Comparison of ENCODE assay signal across 8 mouse cellular contexts in genomic region chr14:31493901-31494300, GRCm38 (mm10). TPM values are rescaled to one million over a fixed set of nuclear protein-coding genes. Genes with fewer than 3 reads are reported as not detected.
A peak's percentile ranks its signal among the peaks of the same experiment; 100 is the strongest.
DNase-seq lines count a peak whose midpoint lies in the region; ATAC-seq and TF ChIP-seq lines count a peak whose summit lies in the region.

No protein-coding gene starts in this region.

- H3K4me3 ChIP-seq in liver, adult 2 months (ENCODE audit: insufficient read depth, low read depth, low read length) = peak overlapping the region; percentile 92
- peak overlapping the region; percentile 94 for H3K4me3 ChIP-seq in brown adipose tissue, adult 24 weeks (ENCODE audit: insufficient read depth, low read depth, low read length)
- peak overlapping the region; percentile 67 for H3K4me3 ChIP-seq in intestine, embryonic 16.5 days (ENCODE audit: low read length)
- H3K4me3 ChIP-seq in neural tube, embryonic 15.5 days (replicated peaks) = peak overlapping the region; percentile 77

- ATAC-seq in intestine, embryonic 16.5 days = no peak
- ATAC-seq in neural tube, embryonic 15.5 days (ENCODE audit: low FRiP score) = no peak

- no peaks in the 10 kb centered on the region for H3K27me3 ChIP-seq in liver, adult 2 months (ENCODE audit: control insufficient read depth, insufficient read depth, low read length)
- H3K27me3 ChIP-seq in intestine, embryonic 16.5 days (replicated peaks; ENCODE audit: control insufficient read depth, insufficient read depth, low read length) = no peaks in the 10 kb centered on the region
- H3K27me3 ChIP-seq in neural tube, embryonic 15.5 days (replicated peaks) = no peaks in the 10 kb centered on the region

- peaks cover 21% of the 10 kb centered on the region for H3K36me3 ChIP-seq in liver, adult 2 months (ENCODE audit: control insufficient read depth, insufficient read depth, low read length)
- peaks cover 7% of the 10 kb centered on the region for H3K36me3 ChIP-seq in intestine, embryonic 16.5 days (ENCODE audit: control insufficient read depth, insufficient read depth, low read length)
- H3K36me3 ChIP-seq in neural tube, embryonic 15.5 days = peaks cover 19% of the 10 kb centered on the region

- no peak for DNase-seq in liver, adult 2 months (ENCODE audit: extremely low read depth, low read depth, low spot score)
- DNase-seq in liver = no peak
- DNase-seq in cerebellum, adult 11-12 months = no peak
- no peak for DNase-seq in cerebellum, adult 18-20 months
- no peak for DNase-seq in left cerebral cortex, adult 18-20 months (ENCODE audit: low spot score in 2 of 2)

- no peak for TF ChIP-seq CTCF in liver, adult 2 months (IDR thresholded peaks at IDR 0.05; ENCODE audit: low read depth, low read length)

- H3K9ac ChIP-seq in liver, adult 2 months (ENCODE audit: low read depth, low read length) = peak overlapping the region; percentile 91; the same call in 1 of the 2 replicates
- peak overlapping the region; percentile 83 for H3K9ac ChIP-seq in intestine, embryonic 16.5 days (ENCODE audit: low read depth, low read length)
- peak overlapping the region; percentile 79 for H3K9ac ChIP-seq in neural tube, embryonic 15.5 days (replicated peaks)

- no peaks in the 10 kb centered on the region for H3K9me3 ChIP-seq in intestine, embryonic 16.5 days (ENCODE audit: control insufficient read depth, low read length)
- no peaks in the 10 kb centered on the region for H3K9me3 ChIP-seq in neural tube, embryonic 15.5 days (replicated peaks)

- TF ChIP-seq POLR2A in liver, adult 2 months (IDR thresholded peaks at IDR 0.05; ENCODE audit: extremely low read depth, insufficient read depth, low read length) = no peak

- peaks cover 15% of the 10 kb centered on the region for H3K4me1 ChIP-seq in liver, adult 2 months (ENCODE audit: control insufficient read depth, insufficient read depth, low read length)
- peaks cover 9% of the 10 kb centered on the region for H3K4me1 ChIP-seq in brown adipose tissue, adult 24 weeks (ENCODE audit: control insufficient read depth, insufficient read depth, insufficient read length, low read length)
- H3K4me1 ChIP-seq in intestine, embryonic 16.5 days (ENCODE audit: control insufficient read depth, insufficient read depth, low read length) = peaks cover 18% of the 10 kb centered on the region
- peaks cover 37% of the 10 kb centered on the region for H3K4me1 ChIP-seq in neural tube, embryonic 15.5 days

- no peak overlapping the region for H3K27ac ChIP-seq in liver, adult 2 months (replicated peaks; ENCODE audit: insufficient read depth, low read depth, low read length)
- H3K27ac ChIP-seq in brown adipose tissue, adult 24 weeks (replicated peaks; ENCODE audit: low read depth, low read length) = no peak overlapping the region
- H3K27ac ChIP-seq in intestine, embryonic 16.5 days (ENCODE audit: low read length) = no peak overlapping the region
- no peak overlapping the region for H3K27ac ChIP-seq in neural tube, embryonic 15.5 days (replicated peaks)

- WGBS in liver, adult 2 months = 15% methylated on average over 9 of the region's 9 CpGs
- WGBS in intestine, embryonic 16.5 days = 25% methylated on average over 9 of the region's 9 CpGs
- 40% methylated on average over 9 of the region's 9 CpGs for WGBS in neural tube, embryonic 15.5 days

- peaks cover 18% of the 10 kb centered on the region for H3K79me2 ChIP-seq in liver, adult 2 months (ENCODE audit: control insufficient read depth, insufficient read depth, low read length)

- H3K4me2 ChIP-seq in intestine, embryonic 16.5 days (ENCODE audit: low read depth, low read length) = peak overlapping the region; percentile 81
- peak overlapping the region; percentile 90 for H3K4me2 ChIP-seq in neural tube, embryonic 15.5 days

RNA-seq across cellular contexts. Expression of gene Eaf1, which starts 0.3 kb away (rescaled TPM):
- total RNA-seq in liver, adult 2 months (2014; rRNA removed) = 10.8 and 14.6 TPM in 2 replicates
- 24.1 and 24.4 TPM in 2 replicates for polyA plus RNA-seq in liver, adult 2 months (2012; rRNA removed)
- polyA plus RNA-seq in brown adipose tissue, adult 24 weeks (2012; ENCODE audit: insufficient read depth, insufficient read length, missing spikeins) = 8.2 and 8.6 TPM in 2 replicates
- 17.9 and 19.3 TPM in 2 replicates for polyA plus RNA-seq in intestine, embryonic 16.5 days (2015; fragmentation: Nextera tagmentation; extraction: Ambion mirVana)
- polyA plus RNA-seq in neural tube, embryonic 15.5 days (2015; fragmentation: Nextera tagmentation; extraction: Ambion mirVana) = 7.4 and 12.9 TPM in 2 replicates
- 10 to 100 TPM; 14.2 to 16.2 TPM for total RNA-seq in left cerebral cortex, adult 18-20 months (2021)

RNA-seq across cellular contexts. Expression of gene Mettl6, which starts 0.9 kb away (rescaled TPM):
- total RNA-seq in liver, adult 2 months (2014; rRNA removed) = 11.2 and 11.9 TPM in 2 replicates
- 2.6 and 5.4 TPM in 2 replicates for polyA plus RNA-seq in liver, adult 2 months (2012; rRNA removed)
- 16.9 TPM in 2 replicates for polyA plus RNA-seq in brown adipose tissue, adult 24 weeks (2012; ENCODE audit: insufficient read depth, insufficient read length, missing spikeins)
- 44.6 TPM in 2 replicates for polyA plus RNA-seq in intestine, embryonic 16.5 days (2015; fragmentation: Nextera tagmentation; extraction: Ambion mirVana)
- 40.3 and 47.4 TPM in 2 replicates for polyA plus RNA-seq in neural tube, embryonic 15.5 days (2015; fragmentation: Nextera tagmentation; extraction: Ambion mirVana)
- 10 to 100 TPM; 35.3 to 41.7 TPM for total RNA-seq in left cerebral cortex, adult 18-20 months (2021)

RNA-seq across cellular contexts. Expression of gene Sh3bp5, which starts 58.0 kb away (rescaled TPM):
- total RNA-seq in liver, adult 2 months (2014; rRNA removed) = 37.1 and 37.7 TPM in 2 replicates
- polyA plus RNA-seq in liver, adult 2 months (2012; rRNA removed) = 22.6 and 26.1 TPM in 2 replicates
- polyA plus RNA-seq in brown adipose tissue, adult 24 weeks (2012; ENCODE audit: insufficient read depth, insufficient read length, missing spikeins) = 65.9 and 67.5 TPM in 2 replicates
- 17.1 and 17.2 TPM in 2 replicates for polyA plus RNA-seq in intestine, embryonic 16.5 days (2015; fragmentation: Nextera tagmentation; extraction: Ambion mirVana)
- polyA plus RNA-seq in neural tube, embryonic 15.5 days (2015; fragmentation: Nextera tagmentation; extraction: Ambion mirVana) = 131 and 150 TPM in 2 replicates
- total RNA-seq in left cerebral cortex, adult 18-20 months (2021) = 10 to 100 TPM; 61.4 to 68.3 TPM
